Mouse (Mus musculus) G1E (cell line): ENCODE measurements at regions not wholly inside any gene's neighbourhood (a gene's known extent, or its start where the extent isn't known, plus 50 kb on each side); places are given as distances from the start of the nearest gene placed in this dataset.

Source experiments
- ATAC-seq: 2 replicates; pipeline ENCODE4 v1.8.0; 2016; ENCODE audit warnings: mild to moderate bottlenecking; ENCODE audit not compliant: insufficient number of reproducible peaks, poor library complexity, low FRiP score, severe bottlenecking; ENCODE audit errors: extremely low read depth
- DNase-seq: peaks from one replicate; pipeline ENCODE4 v3.0.0; 2012; ENCODE audit warnings: low spot score
- H3K27me3 ChIP-seq: 2 replicates; pipeline ENCODE4 v1.6.1; 2012; ENCODE audit warnings: mild to moderate bottlenecking, low read length, inconsistent platforms; ENCODE audit not compliant: insufficient read depth
- H3K36me3 ChIP-seq: replicated peaks from 2 replicates; pipeline ENCODE3; 2012; ENCODE audit warnings: mild to moderate bottlenecking, inconsistent platforms
- H3K4me1 ChIP-seq: 2 replicates; pipeline ENCODE4 v1.6.1; 2012; ENCODE audit warnings: low read depth, low read length, inconsistent platforms, mixed read lengths; ENCODE audit not compliant: insufficient read depth
- H3K4me3 ChIP-seq: 2 replicates; pipeline ENCODE4 v1.5.1; 2012; ENCODE audit warnings: low read depth, mild to moderate bottlenecking, inconsistent platforms, low read length, moderate library complexity, mixed read lengths
- H3K9me3 ChIP-seq: replicated peaks from 2 replicates; pipeline ENCODE4 v1.6.1; 2012; ENCODE audit warnings: inconsistent platforms
- CTCF ChIP-seq: IDR thresholded peaks from 2 replicates; pipeline ENCODE4 v1.5.1; 2012; ENCODE audit warnings: low read depth, low read length, inconsistent platforms, mixed read lengths
- GATA1 ChIP-seq: IDR thresholded peaks from 2 replicates; pipeline ENCODE4 v1.6.1; 2012; ENCODE audit warnings: borderline replicate concordance, low read length, inconsistent platforms, mixed read lengths
- GATA2 ChIP-seq: IDR thresholded peaks from 2 replicates; pipeline ENCODE4 v1.6.1; 2012; ENCODE audit warnings: low read depth, low read length, inconsistent platforms, borderline replicate concordance
- POLR2AphosphoS5 ChIP-seq: IDR thresholded peaks from 2 replicates; pipeline ENCODE4 v1.6.1; 2012; ENCODE audit warnings: low read depth, low read length, inconsistent platforms; ENCODE audit not compliant: insufficient replicate concordance
- TAL1 ChIP-seq: conservative IDR thresholded peaks from 2 replicates; pipeline ENCODE4 v1.6.1; 2012; ENCODE audit warnings: low read depth, low read length, inconsistent platforms, mixed read lengths

- H3K27me3 ChIP-seq: no peaks in the 10 kb centered on the region
- ATAC-seq: no peak
- 0 out of 2 replicates have a peak, but pooled peaks cover 3% of the 10 kb centered on the region for H3K9me3 ChIP-seq
- H3K36me3 ChIP-seq: no peaks in the 10 kb centered on the region
- no peak for TF ChIP-seq TAL1
- no peak for TF ChIP-seq GATA2
- no peak for TF ChIP-seq GATA1
- no peak for TF ChIP-seq CTCF
- no peak for TF ChIP-seq POLR2AphosphoS5
- peaks cover 97% of the 10 kb centered on the region for H3K4me1 ChIP-seq
- peak overlapping the region; percentile 3; the same call in 1 of the 2 replicates for H3K4me3 ChIP-seq
- no peak for DNase-seq
Measured at GRCm38 (mm10) chr5:75461368-75461767, 113.3 kb upstream of the Kit start.

- Histone ChIP-seq H3K4me1 (peaks cover 93% of the 10 kb centered on the region), H3K4me3 (no peak overlapping the region), H3K27me3 (no peaks in the 10 kb centered on the region), H3K36me3 (no peaks in the 10 kb centered on the region), H3K9me3 (0 out of 2 replicates have a peak, but pooled peaks cover 3% of the 10 kb centered on the region)
- ATAC-seq (no peak), DNase-seq (no peak)
- TF ChIP-seq TAL1: no peak
- TF ChIP-seq GATA2: no peak
- no peak for TF ChIP-seq GATA1
- TF ChIP-seq POLR2AphosphoS5: no peak
- no peak for TF ChIP-seq CTCF
Measured at GRCm38 (mm10) chr5:75463591-75463990, 111.1 kb upstream of the Kit start.

- peak; percentile 50 for ATAC-seq
- Histone ChIP-seq H3K4me1 (peaks cover 82% of the 10 kb centered on the region), H3K36me3 (no peaks in the 10 kb centered on the region), H3K9me3 (0 out of 2 replicates have a peak, but pooled peaks cover 3% of the 10 kb centered on the region), H3K4me3 (no peak overlapping the region), H3K27me3 (no peaks in the 10 kb centered on the region)
- DNase-seq: no peak
- no peak for TF ChIP-seq POLR2AphosphoS5
- no peak for TF ChIP-seq TAL1
- no peak for TF ChIP-seq GATA2
- no peak for TF ChIP-seq GATA1
- no peak for TF ChIP-seq CTCF
Measured at GRCm38 (mm10) chr5:75465701-75466100, 109.0 kb upstream of the Kit start.

- Histone ChIP-seq H3K4me1 (peaks cover 82% of the 10 kb centered on the region), H3K36me3 (no peaks in the 10 kb centered on the region), H3K4me3 (no peak overlapping the region), H3K9me3 (0 out of 2 replicates have a peak, but pooled peaks cover 3% of the 10 kb centered on the region), H3K27me3 (no peaks in the 10 kb centered on the region)
- DNase-seq (no peak), ATAC-seq (no peak)
- no peak for TF ChIP-seq CTCF
- TF ChIP-seq GATA1: no peak
- no peak for TF ChIP-seq POLR2AphosphoS5
- TF ChIP-seq TAL1: no peak
- no peak for TF ChIP-seq GATA2
Measured at GRCm38 (mm10) chr5:75466941-75467340, 107.8 kb upstream of the Kit start.

GRCm38 (mm10) chr5:75467916-75468315, 106.8 kb upstream of the Kit start:
- Histone ChIP-seq H3K4me1 (peaks cover 82% of the 10 kb centered on the region), H3K27me3 (no peaks in the 10 kb centered on the region), H3K36me3 (no peaks in the 10 kb centered on the region), H3K4me3 (no peak overlapping the region), H3K9me3 (no peaks in the 10 kb centered on the region)
- TF ChIP-seq GATA2: no peak
- TF ChIP-seq CTCF: no peak
- TF ChIP-seq POLR2AphosphoS5: no peak
- TF ChIP-seq GATA1: no peak
- no peak for TF ChIP-seq TAL1
- no peak for ATAC-seq
- no peak for DNase-seq

- ATAC-seq: no peak
Measured at GRCm38 (mm10) chr5:75471010-75471409, 103.7 kb upstream of the Kit start.

GRCm38 (mm10) chr5:75472484-75472883, 102.2 kb upstream of the Kit start:
- no peak for TF ChIP-seq POLR2AphosphoS5
- no peak for TF ChIP-seq CTCF
- TF ChIP-seq GATA2: no peak
- TF ChIP-seq TAL1: no peak
- TF ChIP-seq GATA1: no peak
- H3K36me3 ChIP-seq: no peaks in the 10 kb centered on the region
- no peaks in the 10 kb centered on the region for H3K9me3 ChIP-seq
- no peaks in the 10 kb centered on the region for H3K27me3 ChIP-seq
- peaks cover 56% of the 10 kb centered on the region for H3K4me1 ChIP-seq
- peak; percentile 4; the same call in 1 of the 2 replicates for ATAC-seq
- no peak for DNase-seq
- no peak overlapping the region; the same call in 1 of the 2 replicates for H3K4me3 ChIP-seq

More at GRCm38 (mm10) chr5:75471010-75471409, 103.7 kb upstream of the Kit start:
- H3K36me3 ChIP-seq: no peaks in the 10 kb centered on the region
- no peak overlapping the region for H3K4me3 ChIP-seq
- H3K4me1 ChIP-seq: peaks cover 67% of the 10 kb centered on the region
- no peaks in the 10 kb centered on the region for H3K27me3 ChIP-seq
- TF ChIP-seq POLR2AphosphoS5: no peak
- TF ChIP-seq CTCF: no peak
- no peak for TF ChIP-seq GATA2
- no peak for TF ChIP-seq TAL1
- TF ChIP-seq GATA1: no peak
- no peak for DNase-seq
- H3K9me3 ChIP-seq: no peaks in the 10 kb centered on the region
